Mouse (Mus musculus) liver, embryonic 13.5 days (tissue): Measurements from ENCODE around the gene Tmem208. TPM values are rescaled to one million over a fixed set of nuclear protein-coding genes. Genes with fewer than 3 reads are reported as not detected.

Experiments used
- ATAC-seq: fragments of 200-750 bp; cut with Nextera tagmentation; 2 replicates; pipeline ENCODE4 v1.8.0; 2017; ENCODE audit warnings: low read depth, mild to moderate bottlenecking, moderate number of reproducible peaks, moderate library complexity
- DNase-seq: peaks from one replicate; pipeline ENCODE4 v3.0.0; 2022
- H3K27ac ChIP-seq: fragments of 300-500 bp; sonication (generic); 2 replicates; pipeline ENCODE4 v1.5.1; 2015; ENCODE audit warnings: moderate library complexity, mild to moderate bottlenecking, inconsistent platforms
- H3K27me3 ChIP-seq: fragments of 300-500 bp; sonication (generic); 2 replicates; pipeline ENCODE4 v1.6.1; 2015; ENCODE audit warnings: mild to moderate bottlenecking, inconsistent platforms
- H3K36me3 ChIP-seq: fragments of 300-500 bp; sonication (generic); 2 replicates; pipeline ENCODE4 v1.6.1; 2015; ENCODE audit warnings: mild to moderate bottlenecking, inconsistent platforms
- H3K4me1 ChIP-seq: fragments of 300-500 bp; sonication (generic); replicated peaks from 2 replicates; pipeline ENCODE4 v1.6.1; 2015; ENCODE audit warnings: inconsistent platforms
- H3K4me2 ChIP-seq: fragments of 300-500 bp; sonication (generic); 2 replicates; pipeline ENCODE4 v1.6.1; 2015; ENCODE audit warnings: inconsistent platforms, mild to moderate bottlenecking, moderate library complexity
- H3K4me3 ChIP-seq: fragments of 300-500 bp; sonication (generic); replicated peaks from 2 replicates; pipeline ENCODE4 v1.5.1; 2015; ENCODE audit warnings: mild to moderate bottlenecking, inconsistent platforms
- H3K9ac ChIP-seq: fragments of 300-500 bp; sonication (generic); 2 replicates; pipeline ENCODE4 v1.6.1; 2015; ENCODE audit warnings: mild to moderate bottlenecking, inconsistent platforms
- H3K9me3 ChIP-seq: fragments of 300-500 bp; sonication (generic); replicated peaks from 2 replicates; pipeline ENCODE4 v1.6.1; 2016; ENCODE audit warnings: inconsistent platforms
- WGBS: fragments of 180-500 bp; shearing (Covaris S2); methylation state at CpG from one replicate; pipeline ENCODE4 v1.1.7; 2015; ENCODE audit not compliant: insufficient replicate concordance; 5-methylcytosine and 5-hydroxymethylcytosine counted together
- polyA plus RNA-seq: library from polyadenylated mRNA; unstranded; fragments of >200 nt; fragmentation: Nextera tagmentation; extraction: Ambion mirVana; gene quantifications from 2 replicates; pipeline ENCODE4 v1.2.1, GENCODE M21; 2015

Gene Tmem208
- polyA plus RNA-seq, 1 experiment from 2014 or later: 108 TPM

DNA sequence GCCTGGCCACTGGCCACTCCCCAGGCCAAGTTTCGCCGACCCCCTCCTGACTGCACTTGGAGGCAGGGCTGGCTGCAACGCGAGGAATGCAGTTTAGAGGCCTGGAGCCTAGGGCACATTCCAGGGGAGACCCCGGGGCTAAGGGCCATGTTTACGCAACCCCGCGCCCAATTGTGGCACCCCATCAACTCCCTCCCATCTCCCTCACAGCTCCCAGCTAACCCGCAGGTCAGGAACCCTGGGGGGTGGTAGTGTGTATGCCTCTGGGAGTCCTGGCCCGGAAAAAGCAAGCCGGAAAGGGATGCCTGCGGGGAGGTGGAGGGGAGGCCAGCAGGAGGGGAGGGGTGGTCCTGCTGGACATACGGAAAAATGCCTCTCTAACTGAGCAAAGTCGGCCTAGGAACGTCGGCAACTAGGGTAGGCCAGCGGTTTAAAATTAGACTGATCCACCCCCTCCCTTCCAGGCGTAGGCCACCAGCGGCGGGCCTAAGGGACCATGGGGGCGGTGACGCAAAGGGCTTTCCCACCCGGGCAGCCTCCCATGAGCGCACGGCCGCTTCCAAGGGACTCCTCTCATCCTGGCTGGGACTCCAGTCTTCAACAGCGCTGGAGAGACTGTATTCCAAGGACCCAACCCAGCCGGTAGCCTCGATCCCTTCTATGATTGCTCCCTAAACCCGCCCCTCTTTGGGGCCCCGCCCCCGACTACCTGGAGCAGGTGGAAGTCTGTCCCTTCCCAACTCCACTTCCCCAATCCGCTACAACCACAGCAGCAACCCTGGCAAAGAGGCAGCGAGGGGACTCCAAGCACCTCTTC lies 20.7 kb downstream of the Tmem208 start:
- Histone ChIP-seq H3K4me1 (peaks cover 69% of the 10 kb centered on the region), H3K4me2 (peak overlapping the region; percentile 95), H3K36me3 (no peaks in the 10 kb centered on the region), H3K4me3 (peak overlapping the region; percentile 72), H3K9ac (peak overlapping the region; percentile 79), H3K27ac (peak overlapping the region; percentile 60), H3K9me3 (no peaks in the 10 kb centered on the region), H3K27me3 (peaks cover 58% of the 10 kb centered on the region)
- WGBS: 8% methylated on average over 34 of the region's 34 CpGs
- peak; percentile 2; the same call in 1 of the 2 replicates for ATAC-seq
- DNase-seq: no peak

DNA sequence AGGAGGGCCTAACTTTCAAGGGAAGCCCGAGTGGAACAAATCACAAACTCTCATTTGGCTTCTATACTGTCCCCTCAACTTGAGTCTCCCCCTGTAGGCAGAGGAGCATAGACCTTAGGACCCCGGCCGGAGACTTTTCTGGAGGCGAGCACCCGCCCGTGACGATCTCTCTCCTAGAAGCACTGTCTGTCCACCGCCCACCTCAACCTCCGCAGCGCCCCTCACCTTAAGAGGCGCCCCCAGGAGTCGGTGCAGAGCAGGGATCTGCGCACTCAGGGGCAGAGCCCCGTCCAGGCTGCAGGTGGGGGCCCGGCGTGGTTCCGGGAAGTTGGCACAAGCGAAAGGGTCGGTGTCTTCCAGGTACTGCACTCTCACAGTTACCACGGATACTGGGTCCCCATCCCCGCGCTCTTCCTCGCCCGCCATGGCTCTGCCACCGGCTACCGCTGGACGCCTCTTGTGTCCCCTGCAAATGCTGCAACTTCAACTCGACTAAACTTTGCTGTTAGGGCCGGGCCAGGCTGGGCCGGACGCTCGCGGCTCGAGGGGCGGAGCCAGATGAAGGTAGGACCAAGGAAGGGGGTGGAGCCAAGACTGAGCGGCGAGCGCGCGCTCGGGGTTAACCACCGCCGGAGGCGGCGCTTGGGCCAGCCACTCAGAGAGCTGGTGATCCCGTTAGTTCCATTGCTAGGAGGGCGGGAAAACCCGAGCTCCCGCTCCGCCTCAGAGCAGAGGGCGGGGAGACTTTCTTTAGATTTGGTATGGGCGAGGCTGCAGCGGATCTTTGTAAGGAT lies 21.5 kb downstream of the Tmem208 start, which contains the start of gene Fhod1:
TSS of gene Fhod1 (minus strand) at position 526 of the 794 bp plus-strand sequence.
- peaks cover 65% of the 10 kb centered on the region for H3K27me3 ChIP-seq
- under 1% methylated on average over 53 of the region's 53 CpGs for WGBS
- peaks cover 62% of the 10 kb centered on the region for H3K4me1 ChIP-seq
- DNase-seq: peak; percentile 87
- no peaks in the 10 kb centered on the region for H3K9me3 ChIP-seq
- peak within 1 kb of the TSS; percentile 95 for H3K4me2 ChIP-seq
- H3K36me3 ChIP-seq: no peaks in the 10 kb centered on the region
- ATAC-seq: peak; percentile 90
- H3K4me3 ChIP-seq: peak within 1 kb of the TSS; percentile 72
- peak within 1 kb of the TSS; percentile 60 for H3K27ac ChIP-seq
- H3K9ac ChIP-seq: peak within 1 kb of the TSS; percentile 79

DNA sequence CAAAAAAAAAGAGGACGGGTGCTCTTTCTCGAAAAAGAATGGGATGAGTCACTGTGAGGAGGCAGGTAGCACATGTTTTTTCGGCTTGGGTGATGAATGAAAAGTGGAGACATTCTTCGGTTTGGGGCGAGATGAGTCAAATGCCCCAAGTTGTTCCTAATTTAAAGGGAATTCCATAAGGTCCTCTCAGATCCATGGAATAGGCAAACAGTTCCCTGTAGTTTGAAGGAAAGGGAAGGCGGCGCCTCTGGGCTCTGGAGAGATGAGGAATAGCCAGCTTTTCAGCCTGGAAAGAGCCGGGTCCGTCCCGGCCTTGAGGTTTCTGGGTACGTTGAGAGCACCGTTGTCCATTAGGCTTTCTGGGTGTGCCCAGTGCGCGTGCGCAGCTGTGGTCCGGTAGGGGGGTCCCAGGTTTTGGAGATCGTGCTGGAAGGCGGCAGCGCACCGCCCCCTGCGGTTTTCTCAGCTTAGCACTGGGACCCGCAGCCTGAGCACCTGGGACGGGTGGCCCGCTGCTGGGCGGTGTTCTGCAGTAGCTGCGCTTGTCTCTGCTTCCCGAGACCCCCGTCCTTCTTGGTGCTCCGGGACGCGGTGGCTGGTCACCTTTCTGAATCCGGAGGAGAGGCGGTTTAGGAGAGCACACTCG lies 22.4 kb downstream of the Tmem208 start, which contains the start of gene Slc9a5:
TSS of gene Slc9a5 (plus strand) at position 394 of the 646 bp plus-strand sequence.
- Histone ChIP-seq H3K27ac (no peak within 1 kb of the TSS; the same call in 1 of the 2 replicates), H3K9me3 (no peaks in the 10 kb centered on the region), H3K27me3 (peaks cover 74% of the 10 kb centered on the region), H3K4me1 (peaks cover 54% of the 10 kb centered on the region), H3K9ac (peak within 1 kb of the TSS; percentile 79), H3K4me3 (peak within 1 kb of the TSS; percentile 72), H3K4me2 (peak within 1 kb of the TSS; percentile 95), H3K36me3 (no peaks in the 10 kb centered on the region)
- WGBS: under 1% methylated on average over 34 of the region's 34 CpGs
- DNase-seq (no peak), ATAC-seq (no peak)

DNA sequence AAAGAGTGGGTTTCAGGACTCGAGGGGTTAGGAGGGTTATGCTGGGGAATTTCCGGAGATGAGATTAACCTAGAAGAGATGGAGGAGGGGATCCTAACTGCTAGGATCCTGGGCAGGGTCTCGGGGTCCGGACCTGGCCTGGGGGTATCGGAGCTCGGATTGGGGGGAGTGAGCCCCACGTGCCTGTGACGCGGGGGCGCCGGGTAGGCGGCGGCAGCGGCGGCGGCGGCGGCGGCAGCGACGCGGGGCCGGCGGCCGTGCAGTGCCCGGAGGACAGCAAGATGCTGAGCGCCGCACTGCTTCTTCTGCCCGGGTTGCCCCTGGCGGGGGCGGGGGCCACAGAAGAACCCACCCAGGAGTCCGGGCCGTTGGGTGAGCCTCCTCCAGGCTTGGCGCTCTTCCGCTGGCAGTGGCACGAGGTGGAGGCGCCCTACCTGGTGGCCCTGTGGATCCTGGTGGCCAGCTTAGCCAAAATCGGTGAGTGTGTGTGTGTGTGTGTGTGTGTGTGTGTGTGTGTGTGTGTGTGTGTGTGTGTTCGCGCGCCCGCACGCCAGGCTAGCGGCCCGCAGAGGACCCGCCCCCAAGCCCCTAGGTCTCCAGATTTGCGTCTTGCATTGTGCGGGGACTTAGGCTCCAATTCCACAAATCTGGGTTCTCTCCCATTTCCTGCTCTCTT lies 23.1 kb downstream of the Tmem208 start:
- Histone ChIP-seq H3K27me3 (peaks cover 77% of the 10 kb centered on the region), H3K36me3 (no peaks in the 10 kb centered on the region), H3K9me3 (no peaks in the 10 kb centered on the region), H3K4me2 (peak overlapping the region; percentile 95), H3K9ac (peak overlapping the region; percentile 51), H3K4me1 (peaks cover 50% of the 10 kb centered on the region), H3K4me3 (peak overlapping the region; percentile 72), H3K27ac (no peak overlapping the region)
- 1% methylated on average over 38 of the region's 48 CpGs for WGBS
- no peak for ATAC-seq
- no peak for DNase-seq

DNA sequence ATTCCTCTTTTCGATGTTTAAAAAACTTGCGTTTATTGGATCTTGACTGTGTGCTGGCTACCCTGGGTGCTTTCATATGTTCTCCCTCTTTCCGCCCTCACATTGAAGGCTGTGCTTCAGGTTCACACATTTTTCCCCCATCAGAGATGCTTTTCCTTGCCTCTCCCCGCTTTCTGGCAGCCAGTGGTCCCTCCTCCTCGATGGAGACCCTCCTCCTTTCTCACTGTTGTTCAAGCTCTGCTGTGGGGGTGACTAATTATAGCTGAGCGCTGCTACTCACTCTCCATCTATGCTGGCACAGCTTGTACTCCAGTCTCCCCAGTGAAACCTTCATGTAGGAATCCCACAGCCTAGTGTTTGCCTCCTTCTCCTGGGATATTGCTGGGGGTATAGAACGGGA lies 24.0 kb downstream of the Tmem208 start:
- WGBS: 54% methylated on average over 7 of the region's 7 CpGs
- Histone ChIP-seq H3K36me3 (no peaks in the 10 kb centered on the region), H3K4me2 (no peak overlapping the region), H3K27me3 (peaks cover 77% of the 10 kb centered on the region), H3K9ac (no peak overlapping the region), H3K27ac (no peak overlapping the region), H3K9me3 (no peaks in the 10 kb centered on the region), H3K4me3 (no peak overlapping the region), H3K4me1 (peaks cover 40% of the 10 kb centered on the region)
- DNase-seq: no peak
- no peak for ATAC-seq

DNA sequence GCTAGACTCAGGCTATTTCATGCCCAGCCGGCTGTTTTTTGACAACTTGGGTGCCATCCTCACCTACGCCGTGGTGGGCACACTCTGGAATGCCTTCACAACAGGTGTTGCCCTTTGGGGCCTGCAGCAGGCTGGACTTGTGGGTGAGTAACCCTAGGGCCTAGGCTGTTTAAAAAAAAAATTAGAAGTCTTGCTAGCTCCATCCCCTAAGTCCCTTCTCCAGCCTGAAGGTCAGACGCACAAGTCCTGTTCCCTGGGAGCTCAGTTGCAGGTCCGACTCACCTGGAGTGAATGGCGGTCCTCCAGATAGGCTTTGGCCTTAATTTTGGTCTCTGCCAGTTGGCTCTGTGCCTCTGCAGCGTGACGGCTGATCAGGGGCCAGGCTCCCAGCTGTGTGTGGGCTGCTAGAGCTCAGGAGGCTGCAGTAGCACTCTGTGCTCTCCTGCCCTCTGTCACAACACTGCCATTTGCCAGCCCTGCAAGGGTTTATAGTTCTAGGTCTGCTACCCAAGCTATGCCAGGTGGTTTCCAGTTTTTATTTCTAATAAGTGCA lies 27.5 kb downstream of the Tmem208 start:
- H3K4me3 ChIP-seq: no peak overlapping the region
- H3K9me3 ChIP-seq: no peaks in the 10 kb centered on the region
- no peak for DNase-seq
- WGBS: 78% methylated on average over 8 of the region's 8 CpGs
- ATAC-seq: no peak
- H3K4me2 ChIP-seq: no peak overlapping the region
- H3K36me3 ChIP-seq: no peaks in the 10 kb centered on the region
- H3K27ac ChIP-seq: no peak overlapping the region
- no peak overlapping the region for H3K9ac ChIP-seq
- H3K4me1 ChIP-seq: peaks cover 9% of the 10 kb centered on the region
- H3K27me3 ChIP-seq: peaks cover 50% of the 10 kb centered on the region

DNA sequence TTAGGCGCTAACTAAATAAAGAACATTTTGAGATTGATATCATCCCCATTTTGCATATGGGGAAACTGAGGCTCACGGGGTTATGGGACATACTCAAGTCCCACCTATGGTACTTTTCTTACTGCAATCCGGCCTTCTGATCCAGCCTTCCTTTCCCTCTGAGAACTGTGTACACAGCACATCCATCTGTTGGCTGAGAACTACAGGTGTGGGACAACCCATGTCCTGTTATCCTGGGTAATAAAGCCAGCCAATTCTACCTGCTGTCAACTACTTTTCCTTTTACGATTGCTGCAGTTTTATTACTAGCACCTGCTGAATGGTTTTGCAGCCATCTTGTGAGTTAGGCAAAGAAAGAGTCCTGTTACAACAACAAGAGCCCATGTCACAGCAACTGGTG lies 28.4 kb downstream of the Tmem208 start:
- no peak overlapping the region for H3K4me3 ChIP-seq
- no peaks in the 10 kb centered on the region for H3K9me3 ChIP-seq
- 70% methylated on average over 4 of the region's 4 CpGs for WGBS
- ATAC-seq (no peak), DNase-seq (no peak)
- H3K4me1 ChIP-seq: 0 out of 2 replicates have a peak, but pooled peaks cover 1% of the 10 kb centered on the region
- H3K4me2 ChIP-seq: no peak overlapping the region
- H3K27me3 ChIP-seq: peaks cover 49% of the 10 kb centered on the region
- H3K9ac ChIP-seq: no peak overlapping the region
- H3K36me3 ChIP-seq: no peaks in the 10 kb centered on the region
- no peak overlapping the region for H3K27ac ChIP-seq

DNA sequence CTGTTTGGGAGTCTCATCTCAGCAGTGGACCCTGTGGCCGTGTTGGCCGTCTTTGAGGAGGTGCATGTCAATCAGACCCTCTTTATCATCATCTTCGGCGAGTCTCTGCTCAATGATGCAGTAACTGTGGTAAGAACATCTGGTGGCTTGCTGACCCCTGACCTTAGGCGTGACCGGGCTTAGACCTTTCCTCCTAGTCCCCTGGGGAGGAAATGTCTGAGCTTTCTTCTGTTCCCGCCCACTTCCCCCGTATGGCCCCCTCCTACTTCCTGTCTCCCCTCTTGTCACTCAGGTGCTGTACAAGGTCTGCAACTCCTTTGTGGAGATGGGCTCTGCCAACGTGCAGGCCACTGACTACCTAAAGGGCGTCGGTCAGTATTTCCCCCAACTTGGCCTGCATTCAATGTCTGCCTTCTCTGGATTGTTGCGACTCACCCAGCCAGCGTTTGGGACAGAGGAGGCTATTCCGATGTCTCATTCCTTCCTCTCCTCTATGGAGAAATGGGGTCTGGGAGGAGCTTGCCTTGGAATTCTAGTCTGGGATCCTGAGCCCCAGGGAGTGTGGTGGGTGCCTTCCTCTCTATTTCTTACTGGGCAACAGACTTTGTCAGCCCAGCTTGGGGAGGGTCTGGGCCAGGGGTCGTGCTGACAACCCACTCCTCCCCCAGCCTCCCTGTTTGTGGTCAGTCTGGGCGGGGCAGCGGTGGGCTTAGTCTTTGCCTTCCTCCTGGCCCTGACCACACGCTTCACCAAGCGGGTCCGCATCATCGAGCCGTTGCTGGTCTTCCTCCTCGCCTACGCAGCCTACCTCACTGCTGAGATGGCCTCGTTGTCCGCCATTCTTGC lies 29.2 kb downstream of the Tmem208 start:
- H3K9ac ChIP-seq: no peak overlapping the region
- H3K4me2 ChIP-seq: no peak overlapping the region
- H3K27me3 ChIP-seq: peaks cover 40% of the 10 kb centered on the region
- WGBS: 40% methylated on average over 26 of the region's 26 CpGs
- no peaks in the 10 kb centered on the region for H3K4me1 ChIP-seq
- no peaks in the 10 kb centered on the region for H3K9me3 ChIP-seq
- H3K27ac ChIP-seq: no peak overlapping the region
- no peaks in the 10 kb centered on the region for H3K36me3 ChIP-seq
- no peak for DNase-seq
- no peak overlapping the region for H3K4me3 ChIP-seq
- peak; percentile 20; the same call in 1 of the 2 replicates for ATAC-seq

DNA sequence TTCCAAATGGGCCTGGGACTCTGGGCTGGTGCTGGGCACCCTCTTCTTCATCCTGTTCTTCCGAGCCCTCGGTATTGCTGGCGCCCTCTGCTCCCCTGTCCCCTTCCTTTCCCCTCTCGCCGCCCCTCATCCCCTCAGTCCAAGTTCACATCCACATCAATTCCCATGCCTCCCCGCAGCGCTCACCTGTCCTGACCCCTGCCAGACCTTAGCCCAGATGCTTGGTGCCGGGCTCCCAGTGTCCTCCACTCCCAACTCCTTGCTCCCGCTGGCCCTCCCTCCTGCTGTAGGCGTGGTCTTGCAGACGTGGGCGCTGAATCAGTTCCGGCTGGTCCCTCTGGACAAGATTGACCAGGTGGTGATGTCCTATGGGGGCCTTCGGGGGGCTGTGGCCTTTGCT lies 30.5 kb downstream of the Tmem208 start:
- DNase-seq: no peak
- Histone ChIP-seq H3K4me2 (no peak overlapping the region), H3K27ac (no peak overlapping the region), H3K9me3 (no peaks in the 10 kb centered on the region), H3K9ac (no peak overlapping the region), H3K36me3 (no peaks in the 10 kb centered on the region), H3K4me3 (no peak overlapping the region), H3K4me1 (no peaks in the 10 kb centered on the region), H3K27me3 (peaks cover 27% of the 10 kb centered on the region)
- ATAC-seq: no peak
- 80% methylated on average over 14 of the region's 14 CpGs for WGBS

DNA sequence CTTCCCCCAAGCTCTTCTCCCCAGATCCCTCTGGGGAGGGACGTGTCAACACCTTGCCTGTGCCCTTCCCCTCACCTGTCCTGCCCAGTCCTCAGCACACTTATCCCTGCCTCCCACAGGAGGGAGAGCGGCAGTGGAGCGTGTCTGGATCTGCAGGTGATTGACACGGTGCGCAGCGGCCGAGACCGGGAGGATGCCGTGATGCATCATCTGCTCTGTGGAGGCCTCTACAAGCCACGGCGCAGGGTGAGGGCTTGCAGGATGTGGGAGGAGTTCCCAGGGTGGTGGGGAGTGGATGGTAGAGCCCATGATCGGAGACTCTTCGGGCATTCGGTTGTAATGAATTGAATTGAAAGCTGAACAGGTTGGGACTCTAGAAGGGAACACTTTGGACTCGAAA lies 33.1 kb downstream of the Tmem208 start:
- no peaks in the 10 kb centered on the region for H3K9me3 ChIP-seq
- DNase-seq (no peak), ATAC-seq (no peak)
- H3K27ac ChIP-seq: no peak overlapping the region
- no peak overlapping the region for H3K9ac ChIP-seq
- no peak overlapping the region for H3K4me2 ChIP-seq
- no peak overlapping the region for H3K4me3 ChIP-seq
- H3K27me3 ChIP-seq: peaks cover 7% of the 10 kb centered on the region; the same call in 1 of the 2 replicates
- H3K4me1 ChIP-seq: no peaks in the 10 kb centered on the region
- WGBS: 70% methylated on average over 15 of the region's 15 CpGs
- H3K36me3 ChIP-seq: no peaks in the 10 kb centered on the region
